Mouse (Mus musculus): ENCODE measurements around the gene Them4. TPM values are rescaled to one million over a fixed set of nuclear protein-coding genes. Genes with fewer than 3 reads are reported as not detected.
A peak's percentile ranks its signal among the peaks of the same experiment; 100 is the strongest.

Gene Them4
- polyA plus RNA-seq, 1 experiment, result 6.3 TPM

- H3ac ChIP-seq (ENCODE audit: control insufficient read depth, insufficient read length), result no peak overlapping the region
- no peak overlapping the region for H3K4me3 ChIP-seq
- no peaks in the 10 kb centered on the region for H3K79me2 ChIP-seq (ENCODE audit: control insufficient read depth, insufficient read depth)
- TF ChIP-seq TCF3 (IDR thresholded peaks at IDR 0.05; ENCODE audit: insufficient read length, low read depth) (no peak), REST (IDR thresholded peaks at IDR 0.05; ENCODE audit: insufficient read depth, insufficient read length) (no peak), MYOG (IDR thresholded peaks at IDR 0.05; ENCODE audit: control insufficient read depth in 1 of 3, insufficient read depth in 1 of 3, insufficient read length in 2 of 3, low read depth in 2 of 3) (no peak), E2F4 (IDR thresholded peaks at IDR 0.05; ENCODE audit: insufficient read depth) (no peak), CEBPB (IDR thresholded peaks at IDR 0.05; ENCODE audit: insufficient read depth, poor library complexity, severe bottlenecking) (no peak), MAX (IDR thresholded peaks at IDR 0.05; ENCODE audit: low read depth) (no peak), USF1 (IDR thresholded peaks at IDR 0.05; ENCODE audit: low read depth) (no peak), POLR2AphosphoS2 (IDR thresholded peaks at IDR 0.05; ENCODE audit: insufficient read length, low read depth) (no peak), POLR2A (IDR thresholded peaks at IDR 0.05; ENCODE audit: insufficient read length, low read depth) (no peak), MYOD1 (IDR thresholded peaks at IDR 0.05; ENCODE audit: control insufficient read depth in 1 of 3, insufficient read length in 2 of 3, low read depth in 2 of 3) (no peak)
- H3K4me2 ChIP-seq (ENCODE audit: low read depth), result no peak overlapping the region
- H3K36me3 ChIP-seq (ENCODE audit: control insufficient read depth, insufficient read depth), result no peaks in the 10 kb centered on the region
- H3K27me3 ChIP-seq (ENCODE audit: control insufficient read depth, insufficient read depth, insufficient read length), result no peaks in the 10 kb centered on the region
Observed at GRCm38 (mm10) chr3:94372038-94372437, 62.1 kb downstream of the Them4 start.

- Histone ChIP-seq H3ac (ENCODE audit: control insufficient read depth, insufficient read length) (no peak within 1 kb of the TSS), H3K4me2 (ENCODE audit: low read depth) (no peak within 1 kb of the TSS), H3K4me3 (no peak within 1 kb of the TSS), H3K27me3 (ENCODE audit: control insufficient read depth, insufficient read depth, insufficient read length) (no peaks in the 10 kb centered on the region), H3K79me2 (ENCODE audit: control insufficient read depth, insufficient read depth) (no peaks in the 10 kb centered on the region), H3K36me3 (ENCODE audit: control insufficient read depth, insufficient read depth) (no peaks in the 10 kb centered on the region)
- TF ChIP-seq E2F4 (IDR thresholded peaks at IDR 0.05; ENCODE audit: insufficient read depth) (no peak), POLR2AphosphoS2 (IDR thresholded peaks at IDR 0.05; ENCODE audit: insufficient read length, low read depth) (no peak), USF1 (IDR thresholded peaks at IDR 0.05; ENCODE audit: low read depth) (no peak), REST (IDR thresholded peaks at IDR 0.05; ENCODE audit: insufficient read depth, insufficient read length) (no peak), POLR2A (IDR thresholded peaks at IDR 0.05; ENCODE audit: insufficient read length, low read depth) (no peak), SRF (IDR thresholded peaks at IDR 0.05; ENCODE audit: control insufficient read depth, insufficient read length, low read depth) (no peak), MYOD1 (IDR thresholded peaks at IDR 0.05; ENCODE audit: control insufficient read depth in 1 of 3, insufficient read length in 2 of 3, low read depth in 2 of 3) (no peak), MYOG (IDR thresholded peaks at IDR 0.05; ENCODE audit: control insufficient read depth in 1 of 3, insufficient read depth in 1 of 3, insufficient read length in 2 of 3, low read depth in 2 of 3) (no peak), TCF12 (IDR thresholded peaks at IDR 0.05; ENCODE audit: insufficient read depth, poor library complexity, severe bottlenecking) (no peak), TCF3 (IDR thresholded peaks at IDR 0.05; ENCODE audit: insufficient read length, low read depth) (no peak), CEBPB (IDR thresholded peaks at IDR 0.05; ENCODE audit: insufficient read depth, poor library complexity, severe bottlenecking) (no peak), MAX (IDR thresholded peaks at IDR 0.05; ENCODE audit: low read depth) (no peak)
Observed at GRCm38 (mm10) chr3:94372641-94373040, 62.8 kb downstream of the Them4 start, which contains the start of gene Rorc. TSS of gene Rorc (plus strand) at chr3:94372794.

- H3K4me2 ChIP-seq (ENCODE audit: low read depth), result no peak overlapping the region
- H3ac ChIP-seq (ENCODE audit: control insufficient read depth, insufficient read length), result no peak overlapping the region
- no peaks in the 10 kb centered on the region for H3K79me2 ChIP-seq (ENCODE audit: control insufficient read depth, insufficient read depth)
- H3K4me3 ChIP-seq, result no peak overlapping the region
- TF ChIP-seq MYOG (IDR thresholded peaks at IDR 0.05; ENCODE audit: control insufficient read depth in 1 of 3, insufficient read depth in 1 of 3, insufficient read length in 2 of 3, low read depth in 2 of 3), result peak in 1 of 3 experiments; percentile 27
- TF ChIP-seq MAX (IDR thresholded peaks at IDR 0.05; ENCODE audit: low read depth), result no peak
- TF ChIP-seq REST (IDR thresholded peaks at IDR 0.05; ENCODE audit: insufficient read depth, insufficient read length), result no peak
- no peak for TF ChIP-seq USF1 (IDR thresholded peaks at IDR 0.05; ENCODE audit: low read depth)
- TF ChIP-seq TCF3 (IDR thresholded peaks at IDR 0.05; ENCODE audit: insufficient read length, low read depth), result no peak
- TF ChIP-seq E2F4 (IDR thresholded peaks at IDR 0.05; ENCODE audit: insufficient read depth), result no peak
- H3K27me3 ChIP-seq (ENCODE audit: control insufficient read depth, insufficient read depth, insufficient read length), result no peaks in the 10 kb centered on the region
- no peaks in the 10 kb centered on the region for H3K36me3 ChIP-seq (ENCODE audit: control insufficient read depth, insufficient read depth)
Observed at GRCm38 (mm10) chr3:94373090-94373489, 63.2 kb downstream of the Them4 start.

- TF ChIP-seq TCF3 (IDR thresholded peaks at IDR 0.05; ENCODE audit: insufficient read length, low read depth) (no peak), MYOG (IDR thresholded peaks at IDR 0.05; ENCODE audit: control insufficient read depth in 1 of 3, insufficient read depth in 1 of 3, insufficient read length in 2 of 3, low read depth in 2 of 3) (no peak), TCF12 (IDR thresholded peaks at IDR 0.05; ENCODE audit: insufficient read depth, poor library complexity, severe bottlenecking) (no peak), SRF (IDR thresholded peaks at IDR 0.05; ENCODE audit: control insufficient read depth, insufficient read length, low read depth) (no peak), E2F4 (IDR thresholded peaks at IDR 0.05; ENCODE audit: insufficient read depth) (no peak), MYOD1 (IDR thresholded peaks at IDR 0.05; ENCODE audit: control insufficient read depth in 1 of 3, insufficient read length in 2 of 3, low read depth in 2 of 3) (no peak), CEBPB (IDR thresholded peaks at IDR 0.05; ENCODE audit: insufficient read depth, poor library complexity, severe bottlenecking) (no peak), REST (IDR thresholded peaks at IDR 0.05; ENCODE audit: insufficient read depth, insufficient read length) (no peak), MAX (IDR thresholded peaks at IDR 0.05; ENCODE audit: low read depth) (no peak), USF1 (IDR thresholded peaks at IDR 0.05; ENCODE audit: low read depth) (no peak)
- Histone ChIP-seq H3K4me3 (no peak overlapping the region), H3K79me2 (ENCODE audit: control insufficient read depth, insufficient read depth) (no peaks in the 10 kb centered on the region), H3ac (ENCODE audit: control insufficient read depth, insufficient read length) (no peak overlapping the region), H3K36me3 (ENCODE audit: control insufficient read depth, insufficient read depth) (no peaks in the 10 kb centered on the region), H3K4me2 (ENCODE audit: low read depth) (no peak overlapping the region), H3K27me3 (ENCODE audit: control insufficient read depth, insufficient read depth, insufficient read length) (no peaks in the 10 kb centered on the region)
Observed at GRCm38 (mm10) chr3:94373597-94374011, 63.7 kb downstream of the Them4 start.

GRCm38 (mm10) chr3:94374636-94375035 is 64.7 kb downstream of the Them4 start:
- Histone ChIP-seq H3K79me2 (ENCODE audit: control insufficient read depth, insufficient read depth) (no peaks in the 10 kb centered on the region), H3ac (ENCODE audit: control insufficient read depth, insufficient read length) (no peak overlapping the region), H3K4me3 (no peak overlapping the region), H3K36me3 (ENCODE audit: control insufficient read depth, insufficient read depth) (no peaks in the 10 kb centered on the region), H3K27me3 (ENCODE audit: control insufficient read depth, insufficient read depth, insufficient read length) (no peaks in the 10 kb centered on the region), H3K4me2 (ENCODE audit: low read depth) (no peak overlapping the region)
- TF ChIP-seq TCF12 (IDR thresholded peaks at IDR 0.05; ENCODE audit: insufficient read depth, poor library complexity, severe bottlenecking) (no peak), POLR2A (IDR thresholded peaks at IDR 0.05; ENCODE audit: insufficient read length, low read depth) (no peak), MAX (IDR thresholded peaks at IDR 0.05; ENCODE audit: low read depth) (no peak), SRF (IDR thresholded peaks at IDR 0.05; ENCODE audit: control insufficient read depth, insufficient read length, low read depth) (no peak), USF1 (IDR thresholded peaks at IDR 0.05; ENCODE audit: low read depth) (no peak), E2F4 (IDR thresholded peaks at IDR 0.05; ENCODE audit: insufficient read depth) (no peak), REST (IDR thresholded peaks at IDR 0.05; ENCODE audit: insufficient read depth, insufficient read length) (no peak), CEBPB (IDR thresholded peaks at IDR 0.05; ENCODE audit: insufficient read depth, poor library complexity, severe bottlenecking) (no peak), TCF3 (IDR thresholded peaks at IDR 0.05; ENCODE audit: insufficient read length, low read depth) (no peak), MYOG (IDR thresholded peaks at IDR 0.05; ENCODE audit: control insufficient read depth in 1 of 3, insufficient read depth in 1 of 3, insufficient read length in 2 of 3, low read depth in 2 of 3) (no peak), POLR2AphosphoS2 (IDR thresholded peaks at IDR 0.05; ENCODE audit: insufficient read length, low read depth) (no peak), MYOD1 (IDR thresholded peaks at IDR 0.05; ENCODE audit: control insufficient read depth in 1 of 3, insufficient read length in 2 of 3, low read depth in 2 of 3) (no peak)

Data from myocyte (in vitro differentiated cells).